Mouse (Mus musculus): ENCODE measurements at regions not wholly inside any gene's neighbourhood (a gene's known extent, or its start where the extent isn't known, plus 50 kb on each side); places are given as distances from the start of the nearest gene placed in this dataset.

DNA sequence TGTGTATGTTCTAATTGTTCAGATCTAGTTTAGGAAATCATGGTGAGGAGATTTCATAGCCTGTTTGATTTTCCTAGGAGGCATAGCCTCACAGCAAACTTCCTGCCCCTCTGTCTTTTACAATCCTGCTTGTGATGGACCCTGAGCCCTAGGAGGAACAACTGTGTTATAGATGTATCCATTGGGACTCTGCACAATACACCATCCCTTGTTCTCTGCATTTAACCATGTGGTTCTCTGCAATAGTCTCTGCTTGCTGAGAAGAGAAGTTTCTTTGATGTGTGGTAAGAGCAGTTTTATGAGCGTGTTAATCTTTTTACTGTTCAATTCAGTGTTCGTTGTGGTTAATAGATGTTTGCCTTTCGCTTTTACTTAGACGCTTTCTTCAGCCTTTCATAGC lies 95.9 kb upstream of the Slc13a1 start:
- no peak for TF ChIP-seq ZNF384 (IDR thresholded peaks at IDR 0.05; ENCODE audit: low read depth, low read length)
- no peak for TF ChIP-seq MAFK (IDR thresholded peaks at IDR 0.05; ENCODE audit: insufficient read depth, low read depth, low read length)
- TF ChIP-seq ZC3H11A (IDR thresholded peaks at IDR 0.05; ENCODE audit: borderline replicate concordance, low read depth, low read length), result no peak
- TF ChIP-seq HCFC1 (IDR thresholded peaks at IDR 0.05; ENCODE audit: borderline replicate concordance, insufficient read depth, low read length), result no peak
- no peak for TF ChIP-seq CHD2 (IDR thresholded peaks at IDR 0.05; ENCODE audit: low read depth, low read length)
